Comparison of ENCODE assay signal across 11 mouse cellular contexts in the genomic region with DNA sequence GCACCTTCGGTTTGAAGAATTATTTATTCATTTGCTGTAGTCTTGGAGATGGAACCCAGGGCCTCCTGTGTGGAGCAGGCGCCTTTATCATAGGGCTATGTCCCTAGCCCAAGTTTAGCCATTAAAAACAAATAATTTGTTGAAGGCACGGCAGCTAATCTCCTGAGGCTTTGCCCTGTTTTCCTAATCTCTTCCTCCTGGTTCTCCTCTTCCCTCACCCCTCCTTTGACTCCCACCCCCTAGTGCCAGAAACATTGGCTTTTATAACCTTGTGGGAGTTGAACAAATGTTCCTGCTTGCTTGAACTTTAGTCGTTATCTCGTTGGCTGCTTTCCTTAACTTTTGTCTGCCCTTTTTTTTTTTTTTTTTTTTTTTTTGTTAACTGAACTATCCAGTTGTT. TPM values are rescaled to one million over a fixed set of nuclear protein-coding genes. Genes with fewer than 3 reads are reported as not detected.
A peak's percentile ranks its signal among the peaks of the same experiment; 100 is the strongest.
DNase-seq lines count a peak whose midpoint lies in the region; ATAC-seq lines count a peak whose summit lies in the region.
"Had no signal": no experiment of that assay in that cellular context is flagged by ENCODE, and none has a peak within 500 bp of the region (broad histone marks: within the 10 kb centered on the region; RNA-seq: fewer than 3 reads in every experiment).

No protein-coding gene starts in this region.

- H3K27ac ChIP-seq in heart, embryonic 12.5 days (ENCODE audit: poor library complexity, severe bottlenecking): no peak overlapping the region
- H3K27ac ChIP-seq in neural tube, embryonic 13.5 days (replicated peaks): no peak overlapping the region
- no peak overlapping the region for H3K27ac ChIP-seq in neural tube, embryonic 15.5 days (replicated peaks)
- H3K27ac ChIP-seq: embryonic facial prominence, embryonic 12.5 days; forebrain, embryonic 10.5 days had no signal

- H3K4me3 ChIP-seq in heart, embryonic 12.5 days: no peak overlapping the region
- no peak overlapping the region for H3K4me3 ChIP-seq in neural tube, embryonic 13.5 days
- H3K4me3 ChIP-seq in neural tube, embryonic 15.5 days (replicated peaks): no peak overlapping the region
- H3K4me3 ChIP-seq: embryonic facial prominence, embryonic 12.5 days; forebrain, embryonic 10.5 days had no signal

- H3K9me3 ChIP-seq in heart, embryonic 12.5 days (replicated peaks): no peaks in the 10 kb centered on the region
- no peaks in the 10 kb centered on the region for H3K9me3 ChIP-seq in neural tube, embryonic 13.5 days
- no peaks in the 10 kb centered on the region for H3K9me3 ChIP-seq in neural tube, embryonic 15.5 days (replicated peaks)
- H3K9me3 ChIP-seq: embryonic facial prominence, embryonic 12.5 days; forebrain, embryonic 10.5 days had no signal

- H3K4me1 ChIP-seq in heart, embryonic 12.5 days (replicated peaks): peaks cover 16% of the 10 kb centered on the region; the same call in 1 of the 2 replicates
- 0 out of 2 replicates have a peak, but pooled peaks cover 5% of the 10 kb centered on the region for H3K4me1 ChIP-seq in neural tube, embryonic 13.5 days (replicated peaks)
- H3K4me1 ChIP-seq in neural tube, embryonic 15.5 days: no peaks in the 10 kb centered on the region
- H3K4me1 ChIP-seq: embryonic facial prominence, embryonic 12.5 days had no signal

- no peak overlapping the region for H3K9ac ChIP-seq in heart, embryonic 12.5 days
- H3K9ac ChIP-seq in neural tube, embryonic 13.5 days: no peak overlapping the region
- H3K9ac ChIP-seq in neural tube, embryonic 15.5 days (replicated peaks): no peak overlapping the region
- H3K9ac ChIP-seq: embryonic facial prominence, embryonic 12.5 days had no signal

- no peaks in the 10 kb centered on the region for H3K36me3 ChIP-seq in heart, embryonic 12.5 days
- no peaks in the 10 kb centered on the region for H3K36me3 ChIP-seq in neural tube, embryonic 13.5 days
- H3K36me3 ChIP-seq in neural tube, embryonic 15.5 days: no peaks in the 10 kb centered on the region
- H3K36me3 ChIP-seq: embryonic facial prominence, embryonic 12.5 days had no signal

- ATAC-seq in heart, embryonic 12.5 days (ENCODE audit: insufficient number of reproducible peaks, low FRiP score): no peak
- ATAC-seq in neural tube, embryonic 13.5 days (ENCODE audit: low read depth): no peak
- no peak for ATAC-seq in neural tube, embryonic 15.5 days (ENCODE audit: low FRiP score)

- H3K27me3 ChIP-seq in heart, embryonic 12.5 days (replicated peaks): 0 out of 2 replicates have a peak, but pooled peaks cover 4% of the 10 kb centered on the region
- H3K27me3 ChIP-seq in neural tube, embryonic 13.5 days: no peaks in the 10 kb centered on the region
- H3K27me3 ChIP-seq in neural tube, embryonic 15.5 days (replicated peaks): no peaks in the 10 kb centered on the region
- H3K27me3 ChIP-seq: embryonic facial prominence, embryonic 12.5 days had no signal

- peak overlapping the region; percentile 26; the same call in 1 of the 2 replicates for H3K4me2 ChIP-seq in heart, embryonic 12.5 days
- H3K4me2 ChIP-seq in neural tube, embryonic 13.5 days: peak overlapping the region; percentile 22; the same call in 1 of the 2 replicates
- H3K4me2 ChIP-seq in neural tube, embryonic 15.5 days: no peak overlapping the region
- H3K4me2 ChIP-seq: embryonic facial prominence, embryonic 12.5 days had no signal

- 29% methylated on average over 5 of the region's 5 CpGs for WGBS in heart, embryonic 12.5 days
- WGBS in neural tube, embryonic 13.5 days: 17% methylated on average over 5 of the region's 5 CpGs
- 31% methylated on average over 5 of the region's 5 CpGs for WGBS in neural tube, embryonic 15.5 days

- DNase-seq in heart, adult 8-10 months (ENCODE audit: low spot score): no peak
- DNase-seq in kidney, postnatal 14 days: peak; percentile 33
- no peak for DNase-seq in kidney, postnatal 10 days
- DNase-seq in yolk sac, embryonic 10.5 days (ENCODE audit: low spot score): peak; percentile 28
- DNase-seq: cerebellum, adult 9-10 months; liver had no signal

RNA-seq across cellular contexts. Expression of gene Fhl1, which starts 2.8 kb away (rescaled TPM):
- polyA plus RNA-seq in heart, embryonic 12.5 days (2016; fragmentation: Nextera tagmentation; extraction: Ambion mirVana): 149 and 153 TPM in 2 replicates
- total RNA-seq in heart, adult 8-10 months (2022): 100 to 1,000 TPM; 107 to 153 (median 139) TPM
- polyA plus RNA-seq in neural tube, embryonic 13.5 days (2015; fragmentation: Nextera tagmentation; extraction: Ambion mirVana): 131 and 139 TPM in 2 replicates
- 189 and 222 TPM in 2 replicates for polyA plus RNA-seq in neural tube, embryonic 15.5 days (2015; fragmentation: Nextera tagmentation; extraction: Ambion mirVana)

Comparison
In these comparisons a context has a peak if more than half of its experiments do, and no peak if none do; other contexts are left out.
1. DNase-seq: peak in kidney, postnatal 14 days (single experiment) and yolk sac, embryonic 10.5 days (single experiment); none in heart, adult 8-10 months (single experiment) and kidney, postnatal 10 days (single experiment).